ENCODE assay signal across 28 mouse cellular contexts in genomic region chr1:74501106-74501505, GRCm38 (mm10). TPM values are rescaled to one million over a fixed set of nuclear protein-coding genes. Genes with fewer than 3 reads are reported as not detected.
DNase-seq lines count a peak whose midpoint lies in the region; ATAC-seq lines count a peak whose summit lies in the region.
"Had no signal": no experiment of that assay in that cellular context is flagged by ENCODE, and none has a peak within 500 bp of the region (broad histone marks: within the 10 kb centered on the region; RNA-seq: fewer than 3 reads in every experiment).

No protein-coding gene starts in this region.

- 0 out of 2 replicates have a peak overlapping the region, but pooled peaks have one; percentile 22 for H3K9ac ChIP-seq in kidney, embryonic 16.5 days (replicated peaks; ENCODE audit: low read length)
- H3K9ac ChIP-seq: embryonic facial prominence, embryonic 13.5 days; forebrain, postnatal 0 days; heart, embryonic 13.5 days; hindbrain, embryonic 12.5 days; hindbrain, embryonic 15.5 days had no signal

- no peaks in the 10 kb centered on the region for H3K9me3 ChIP-seq in kidney, embryonic 16.5 days (ENCODE audit: low read length)
- H3K9me3 ChIP-seq: embryonic facial prominence, embryonic 13.5 days; G1E; heart, embryonic 10.5 days; heart, embryonic 13.5 days; hindbrain, embryonic 12.5 days; hindbrain, embryonic 15.5 days had no signal

- no peak overlapping the region for H3K27ac ChIP-seq in kidney, embryonic 16.5 days (ENCODE audit: low read length)
- H3K27ac ChIP-seq: embryonic facial prominence, embryonic 13.5 days; gastrocnemius, adult 2 months; heart, embryonic 10.5 days; heart, embryonic 13.5 days; hindbrain, embryonic 12.5 days; hindbrain, embryonic 15.5 days had no signal

- no peak overlapping the region for H3K4me3 ChIP-seq in kidney, embryonic 16.5 days (ENCODE audit: low read length)
- H3K4me3 ChIP-seq: embryonic facial prominence, embryonic 13.5 days; gastrocnemius, adult 2 months; heart, embryonic 10.5 days; heart, embryonic 13.5 days; hindbrain, embryonic 12.5 days; hindbrain, embryonic 15.5 days had no signal

- H3K36me3 ChIP-seq in kidney, embryonic 16.5 days (ENCODE audit: insufficient read depth, low read length) = 0 out of 2 replicates have a peak, but pooled peaks cover 3% of the 10 kb centered on the region

- peaks cover 10% of the 10 kb centered on the region for H3K4me1 ChIP-seq in kidney, embryonic 16.5 days (ENCODE audit: insufficient read depth, low read length)

- no peak for ATAC-seq in kidney, embryonic 16.5 days (ENCODE audit: low FRiP score, low TSS enrichment)
- ATAC-seq: activated CD4-positive, CD25-positive, alpha-beta regulatory T cell, adult 4 months; forebrain, embryonic 14.5 days; forebrain, postnatal 0 days; intestine, postnatal 0 days had no signal

- no peaks in the 10 kb centered on the region for H3K27me3 ChIP-seq in kidney, embryonic 16.5 days (ENCODE audit: insufficient read depth, low read length)
- H3K27me3 ChIP-seq: CH12.LX; embryonic facial prominence, embryonic 13.5 days; heart, embryonic 13.5 days; hindbrain, embryonic 12.5 days; hindbrain, embryonic 15.5 days had no signal

- H3K4me2 ChIP-seq in kidney, embryonic 16.5 days (replicated peaks; ENCODE audit: low read depth, low read length) = no peak overlapping the region
- H3K4me2 ChIP-seq: embryonic facial prominence, embryonic 13.5 days; heart, embryonic 13.5 days; hindbrain, embryonic 12.5 days; hindbrain, embryonic 15.5 days had no signal

- DNase-seq in kidney, postnatal 4 days = no peak
- peak; percentile 48 for DNase-seq in 3T3-L1 (ENCODE audit: low read depth, low spot score)
- peak; percentile 63 for DNase-seq in NIH3T3 (ENCODE audit: low read depth)
- no peak for DNase-seq in heart, postnatal 4 days
- DNase-seq in spleen, postnatal 36 days (ENCODE audit: low spot score in 2 of 2) = no peak
- DNase-seq in embryo, embryonic 10 days (ENCODE audit: low spot score) = no peak
- DNase-seq: adrenal gland, postnatal 10 days; B cell, adult 2 months; cerebellum, adult 18-20 months; cerebellum, adult 9-10 months; cerebellum, postnatal 14 days; forebrain, postnatal 0 days; gastrocnemius, adult 2 months; gastrocnemius, postnatal 25 days; heart, adult 18-20 months; heart, postnatal 14 days had no signal

- 55% methylated on average over 1 of the region's 1 CpGs for WGBS in kidney, embryonic 16.5 days

RNA-seq across cellular contexts. Expression of gene Cnot9, which starts 4.8 kb away (rescaled TPM):
- polyA plus RNA-seq in kidney, embryonic 16.5 days (2015; fragmentation: Nextera tagmentation; extraction: Ambion mirVana) = 63.7 and 71.7 TPM in 2 replicates
- 10 to 100 TPM; 27.1 to 31.3 TPM for total RNA-seq in heart, postnatal 4 days (2021)

RNA-seq across cellular contexts. Expression of gene Plcd4, which starts 41.6 kb away (rescaled TPM):
- 1.3 TPM in 2 replicates for polyA plus RNA-seq in kidney, embryonic 16.5 days (2015; fragmentation: Nextera tagmentation; extraction: Ambion mirVana)
- total RNA-seq in heart, postnatal 4 days (2021) = under 1 TPM in 1 of 2 experiments, not detected in 1; 0.18 TPM
- total RNA-seq: heart, postnatal 14 days; hematopoietic stem cell, adult 5-6 weeks had no signal
- polyA plus RNA-seq: G1E had no signal

RNA-seq across cellular contexts. Expression of gene Usp37, which starts 43.0 kb away (rescaled TPM):
- polyA plus RNA-seq in kidney, embryonic 16.5 days (2015; fragmentation: Nextera tagmentation; extraction: Ambion mirVana) = 31.5 and 36.5 TPM in 2 replicates
- total RNA-seq in heart, postnatal 4 days (2021) = 10 to 100 TPM; 22.2 to 26.0 TPM

Comparison
In these comparisons a context has a peak if more than half of its experiments do, and no peak if none do; other contexts are left out.
1. DNase-seq: peak in 3T3-L1 (single experiment) and NIH3T3 (single experiment); none in kidney, postnatal 4 days (0 of 2), heart, postnatal 4 days (single experiment), spleen, postnatal 36 days (0 of 2) and embryo, embryonic 10 days (single experiment).